9 mouse cellular contexts compared by ENCODE assay signal in the genomic region with DNA sequence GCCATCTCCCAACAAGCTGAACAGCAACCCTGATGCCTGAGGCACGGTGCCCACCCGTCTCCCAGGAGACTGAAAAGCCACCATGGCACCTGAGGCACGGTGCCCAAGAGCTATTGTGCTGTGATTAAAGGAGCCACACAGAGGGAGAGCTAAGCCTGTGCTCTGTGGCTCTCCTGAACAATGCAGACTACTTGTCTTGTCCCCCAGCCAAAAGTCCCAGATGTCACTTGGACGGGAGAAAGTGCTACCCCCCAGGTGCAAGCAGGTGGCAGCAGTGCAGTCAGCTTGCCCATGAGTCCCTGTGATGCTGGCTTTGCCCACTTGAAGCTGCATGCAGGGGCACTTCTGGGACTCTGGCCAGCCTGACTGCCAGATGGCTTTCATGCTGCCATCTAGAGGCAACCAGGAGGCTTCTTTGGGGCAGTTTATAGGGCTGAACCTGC. TPM values are rescaled to one million over a fixed set of nuclear protein-coding genes. Genes with fewer than 3 reads are reported as not detected.
DNase-seq lines count a peak whose midpoint lies in the region; ATAC-seq and TF ChIP-seq lines count a peak whose summit lies in the region.
"Had no signal": no experiment of that assay in that cellular context is flagged by ENCODE, and none has a peak within 500 bp of the region (broad histone marks: within the 10 kb centered on the region; RNA-seq: fewer than 3 reads in every experiment).

No protein-coding gene starts in this region.

- no peak for ATAC-seq in intestine, embryonic 14.5 days (replicated peaks; ENCODE audit: low FRiP score, low TSS enrichment, low read depth)
- ATAC-seq in intestine, embryonic 16.5 days, result no peak

- no peaks in the 10 kb centered on the region for H3K36me3 ChIP-seq in intestine, embryonic 14.5 days (ENCODE audit: control insufficient read depth, insufficient read depth, low read length)
- H3K36me3 ChIP-seq in intestine, embryonic 16.5 days (ENCODE audit: control insufficient read depth, insufficient read depth, low read length), result no peaks in the 10 kb centered on the region
- H3K36me3 ChIP-seq in heart, embryonic 10.5 days, result no peaks in the 10 kb centered on the region

- DNase-seq in intestine, embryonic 14.5 days (ENCODE audit: low spot score), result peak; percentile 44
- DNase-seq in cerebellum, adult 2 months, result peak; percentile 97 to 100
- peak; percentile 82 to 84 for DNase-seq in layer of hippocampus, adult 8-10 months (ENCODE audit: low spot score in 2 of 2)
- DNase-seq in retina, postnatal 7 days (ENCODE audit: low read depth, low spot score), result peak; percentile 37
- DNase-seq in gastrocnemius, postnatal 14 days, result no peak
- DNase-seq in gastrocnemius, adult 8-10 months (ENCODE audit: low spot score in 2 of 2), result no peak
- DNase-seq in heart, embryonic 10.5 days (ENCODE audit: low spot score), result no peak

- TF ChIP-seq POLR2A in cerebellum, adult 2 months (IDR thresholded peaks at IDR 0.05; ENCODE audit: borderline replicate concordance, insufficient read depth, low read length), result peak; percentile 28; the same call in 1 of the 2 replicates

- no peaks in the 10 kb centered on the region for H3K4me1 ChIP-seq in intestine, embryonic 14.5 days (replicated peaks; ENCODE audit: control insufficient read depth, insufficient read depth, low read length)
- H3K4me1 ChIP-seq in intestine, embryonic 16.5 days (ENCODE audit: control insufficient read depth, insufficient read depth, low read length), result peaks cover 7% of the 10 kb centered on the region
- peaks cover 39% of the 10 kb centered on the region for H3K4me1 ChIP-seq in cerebellum, adult 2 months (ENCODE audit: control insufficient read depth, insufficient read depth, low read length)
- peaks cover 10% of the 10 kb centered on the region for H3K4me1 ChIP-seq in heart, embryonic 10.5 days

- no peaks in the 10 kb centered on the region for H3K9me3 ChIP-seq in intestine, embryonic 14.5 days (ENCODE audit: control insufficient read depth, low read length)
- H3K9me3 ChIP-seq in intestine, embryonic 16.5 days (ENCODE audit: control insufficient read depth, low read length), result no peaks in the 10 kb centered on the region
- H3K9me3 ChIP-seq in heart, embryonic 10.5 days, result no peaks in the 10 kb centered on the region

- no peak overlapping the region for H3K27ac ChIP-seq in intestine, embryonic 14.5 days (ENCODE audit: low read depth)
- H3K27ac ChIP-seq in intestine, embryonic 16.5 days (ENCODE audit: low read length), result no peak overlapping the region
- peak overlapping the region; percentile 93 for H3K27ac ChIP-seq in cerebellum, adult 2 months (ENCODE audit: insufficient read depth, low read length)
- no peak overlapping the region for H3K27ac ChIP-seq in heart, embryonic 10.5 days

- H3K9ac ChIP-seq in intestine, embryonic 14.5 days (ENCODE audit: low read length), result no peak overlapping the region
- H3K9ac ChIP-seq in intestine, embryonic 16.5 days (ENCODE audit: low read depth, low read length), result no peak overlapping the region

- H3K27me3 ChIP-seq in intestine, embryonic 14.5 days (replicated peaks; ENCODE audit: control insufficient read depth, insufficient read depth, low read length), result peaks cover 15% of the 10 kb centered on the region
- peaks cover 8% of the 10 kb centered on the region for H3K27me3 ChIP-seq in intestine, embryonic 16.5 days (replicated peaks; ENCODE audit: control insufficient read depth, insufficient read depth, low read length)
- no peaks in the 10 kb centered on the region for H3K27me3 ChIP-seq in cerebellum, adult 2 months (ENCODE audit: control insufficient read depth, insufficient read depth, low read length)
- H3K27me3 ChIP-seq in heart, embryonic 10.5 days (ENCODE audit: insufficient read depth, poor library complexity, severe bottlenecking), result peaks cover 16% of the 10 kb centered on the region

- H3K4me2 ChIP-seq in intestine, embryonic 14.5 days (ENCODE audit: low read length), result no peak overlapping the region
- H3K4me2 ChIP-seq in intestine, embryonic 16.5 days (ENCODE audit: low read depth, low read length), result no peak overlapping the region

- peak; percentile 76 for TF ChIP-seq CTCF in cerebellum, adult 2 months (IDR thresholded peaks at IDR 0.05; ENCODE audit: borderline replicate concordance, insufficient read depth, low read depth, low read length)

- WGBS in intestine, embryonic 14.5 days, result 32% methylated on average over 4 of the region's 4 CpGs
- WGBS in intestine, embryonic 16.5 days, result 26% methylated on average over 4 of the region's 4 CpGs
- 2% methylated on average over 4 of the region's 4 CpGs for WGBS in cerebellum, adult 2 months
- WGBS in heart, embryonic 10.5 days, result 24% methylated on average over 4 of the region's 4 CpGs

- intact Hi-C loops in gastrocnemius, postnatal 14 days (cut with DNase I; ENCODE audit: low total_unique reads), result no loop called here

- no peak overlapping the region for H3K4me3 ChIP-seq in intestine, embryonic 14.5 days (ENCODE audit: low read depth, low read length)
- no peak overlapping the region for H3K4me3 ChIP-seq in intestine, embryonic 16.5 days (ENCODE audit: low read length)
- H3K4me3 ChIP-seq in cerebellum, adult 2 months (replicated peaks; ENCODE audit: insufficient read depth, low read depth, low read length), result peak overlapping the region; percentile 6
- no peak overlapping the region for H3K4me3 ChIP-seq in heart, embryonic 10.5 days

RNA-seq across cellular contexts. Expression of a gene that starts 4.4 kb away (rescaled TPM):
- 1.2 TPM in 2 replicates for polyA plus RNA-seq in intestine, embryonic 14.5 days (2014; fragmentation: Nextera tagmentation; extraction: Ambion mirVana)
- polyA plus RNA-seq in intestine, embryonic 16.5 days (2015; fragmentation: Nextera tagmentation; extraction: Ambion mirVana), result 0.64 and 0.72 TPM in 2 replicates
- polyA plus RNA-seq in cerebellum, adult 2 months (2012; rRNA removed), result 27.4 and 30.5 TPM in 2 replicates
- total RNA-seq in layer of hippocampus, adult 8-10 months (2022), result 10 to 100 TPM; 33.5 to 37.0 (median 34.7) TPM
- total RNA-seq in gastrocnemius, postnatal 14 days (2021), result not detected
- not detected for total RNA-seq in gastrocnemius, adult 8-10 months (2022)
- 0.10 TPM in 1 of 2 replicates, not detected in the other for polyA plus RNA-seq in heart, embryonic 10.5 days (2016; fragmentation: Nextera tagmentation; extraction: Ambion mirVana)
- polyA plus RNA-seq: heart, embryonic 14.5 days had no signal

RNA-seq across cellular contexts. Expression of a gene that starts 23.1 kb away (rescaled TPM):
- polyA plus RNA-seq in intestine, embryonic 14.5 days (2014; fragmentation: Nextera tagmentation; extraction: Ambion mirVana), result not detected in 2 replicates
- not detected in 2 replicates for polyA plus RNA-seq in intestine, embryonic 16.5 days (2015; fragmentation: Nextera tagmentation; extraction: Ambion mirVana)
- polyA plus RNA-seq in cerebellum, adult 2 months (2012; rRNA removed), result not detected in 2 replicates
- total RNA-seq in layer of hippocampus, adult 8-10 months (2022), result not detected
- not detected for total RNA-seq in gastrocnemius, postnatal 14 days (2021)
- not detected for total RNA-seq in gastrocnemius, adult 8-10 months (2022)
- 0.13 TPM in 1 of 2 replicates, not detected in the other for polyA plus RNA-seq in heart, embryonic 10.5 days (2016; fragmentation: Nextera tagmentation; extraction: Ambion mirVana)
- polyA plus RNA-seq: heart, embryonic 14.5 days had no signal

RNA-seq across cellular contexts. Expression of a gene that starts 48.4 kb away (rescaled TPM):
- polyA plus RNA-seq in intestine, embryonic 14.5 days (2014; fragmentation: Nextera tagmentation; extraction: Ambion mirVana), result 0.23 TPM in 2 replicates
- not detected in 2 replicates for polyA plus RNA-seq in intestine, embryonic 16.5 days (2015; fragmentation: Nextera tagmentation; extraction: Ambion mirVana)
- 0.21 and 0.26 TPM in 2 replicates for polyA plus RNA-seq in cerebellum, adult 2 months (2012; rRNA removed)
- total RNA-seq in layer of hippocampus, adult 8-10 months (2022), result not detected
- total RNA-seq in gastrocnemius, postnatal 14 days (2021), result not detected
- not detected for total RNA-seq in gastrocnemius, adult 8-10 months (2022)
- 1.5 and 2.0 TPM in 2 replicates for polyA plus RNA-seq in heart, embryonic 10.5 days (2016; fragmentation: Nextera tagmentation; extraction: Ambion mirVana)
- polyA plus RNA-seq: heart, embryonic 14.5 days had no signal

Comparison
In these comparisons a context has a peak if more than half of its experiments do, and no peak if none do; other contexts are left out.
1. DNase-seq: peak in intestine, embryonic 14.5 days (single experiment), cerebellum, adult 2 months (2 of 2), layer of hippocampus, adult 8-10 months (2 of 2) and retina, postnatal 7 days (single experiment); none in gastrocnemius, postnatal 14 days (single experiment), gastrocnemius, adult 8-10 months (0 of 2) and heart, embryonic 10.5 days (single experiment).
2. RNA of a gene that starts 4.4 kb away (polyA plus RNA-seq): 27.4 to 30.5 TPM in cerebellum, adult 2 months; 1.2 TPM in intestine, embryonic 14.5 days, 0.64 to 0.72 TPM in intestine, embryonic 16.5 days and 0.10 TPM in heart, embryonic 10.5 days; every median in the first group is over 10 times any median in the second.